Mouse (Mus musculus): Measurements from ENCODE around the gene Olfr1036. TPM values are rescaled to one million over a fixed set of nuclear protein-coding genes. Genes with fewer than 3 reads are reported as not detected.
"Not testable (repeated sequence)": the region's sequence is repeated elsewhere in the genome, so short reads cannot be mapped to it uniquely, and the experiment has no call there.

Gene Olfr1036
- polyA plus RNA-seq (2015; fragmentation: Nextera tagmentation; extraction: Ambion mirVana), result not detected in 2 replicates

GRCm38 (mm10) chr2:86073692-86074091 is at the start of gene Olfr1036:
Olfr1036 (plus strand) TSS chr2:86073992.
- not testable (repeated sequence) for H3K9ac ChIP-seq; H3K36me3 ChIP-seq; H3K4me1 ChIP-seq (replicated peaks); H3K27ac ChIP-seq (replicated peaks); ATAC-seq (ENCODE audit: low read depth); H3K27me3 ChIP-seq; H3K9me3 ChIP-seq; H3K4me3 ChIP-seq; H3K4me2 ChIP-seq

- Histone ChIP-seq H3K9me3 (no peaks in the 10 kb centered on the region), H3K36me3 (no peaks in the 10 kb centered on the region), H3K27me3 (no peaks in the 10 kb centered on the region), H3K4me1 (replicated peaks) (no peaks in the 10 kb centered on the region), H3K4me2 (no peak within 1 kb of the TSS), H3K9ac (no peak within 1 kb of the TSS), H3K4me3 (no peak within 1 kb of the TSS), H3K27ac (replicated peaks) (no peak within 1 kb of the TSS)
- no peak for ATAC-seq (ENCODE audit: low read depth)
Observed at GRCm38 (mm10) chr2:86045561-86045960, 28.2 kb upstream of the Olfr1036 start, which contains the start of gene Olfr1034. Olfr1034 (plus strand) TSS chr2:86045861.

DNA sequence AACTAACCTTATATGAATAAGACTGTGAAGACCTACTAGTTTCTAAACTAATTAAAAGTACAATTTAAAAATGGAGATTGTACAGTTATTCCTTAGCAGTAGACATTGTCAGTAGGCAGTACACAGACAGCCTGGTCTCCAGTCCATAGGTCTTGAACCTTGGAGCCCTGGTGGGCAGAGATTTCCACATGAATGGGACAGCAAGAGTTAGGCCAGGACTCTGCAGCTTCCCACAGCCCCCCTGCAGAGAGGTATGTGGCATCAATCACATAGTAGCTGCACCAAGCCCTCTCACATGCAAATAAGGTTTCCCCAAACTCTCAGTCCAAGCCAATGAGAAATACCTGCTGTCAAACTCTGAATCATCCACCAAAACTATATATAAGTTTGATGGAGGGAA is 23.0 kb upstream of the Olfr1036 start:
- not testable (repeated sequence) for H3K4me2 ChIP-seq; H3K9ac ChIP-seq; H3K27me3 ChIP-seq; H3K36me3 ChIP-seq; H3K4me1 ChIP-seq (replicated peaks); H3K4me3 ChIP-seq; ATAC-seq (ENCODE audit: low read depth); H3K27ac ChIP-seq (replicated peaks); H3K9me3 ChIP-seq

DNA sequence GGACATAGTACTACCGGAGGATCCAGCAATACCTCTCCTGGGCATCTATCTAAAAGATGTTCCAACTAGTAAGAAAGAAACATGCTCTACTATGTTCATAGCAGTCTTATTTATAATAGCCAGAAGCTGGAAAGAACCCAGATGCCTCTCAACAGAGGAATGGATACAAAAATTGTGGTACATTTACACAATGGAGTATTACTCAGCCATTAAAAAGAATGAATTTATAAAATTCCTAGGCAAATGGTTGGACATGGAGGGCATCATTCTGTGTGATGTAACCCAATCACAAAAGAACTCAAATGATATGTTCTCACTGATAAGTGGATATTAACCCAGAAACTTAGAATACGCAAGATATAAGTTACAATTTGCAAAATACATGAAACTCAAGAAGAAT is 10.0 kb upstream of the Olfr1036 start:
- not testable (repeated sequence) for H3K27me3 ChIP-seq; H3K27ac ChIP-seq (replicated peaks); H3K9me3 ChIP-seq; ATAC-seq (ENCODE audit: low read depth); H3K4me1 ChIP-seq (replicated peaks); H3K36me3 ChIP-seq; H3K4me2 ChIP-seq; H3K4me3 ChIP-seq; H3K9ac ChIP-seq
- 95% methylated on average over 2 of the region's 2 CpGs for WGBS

DNA sequence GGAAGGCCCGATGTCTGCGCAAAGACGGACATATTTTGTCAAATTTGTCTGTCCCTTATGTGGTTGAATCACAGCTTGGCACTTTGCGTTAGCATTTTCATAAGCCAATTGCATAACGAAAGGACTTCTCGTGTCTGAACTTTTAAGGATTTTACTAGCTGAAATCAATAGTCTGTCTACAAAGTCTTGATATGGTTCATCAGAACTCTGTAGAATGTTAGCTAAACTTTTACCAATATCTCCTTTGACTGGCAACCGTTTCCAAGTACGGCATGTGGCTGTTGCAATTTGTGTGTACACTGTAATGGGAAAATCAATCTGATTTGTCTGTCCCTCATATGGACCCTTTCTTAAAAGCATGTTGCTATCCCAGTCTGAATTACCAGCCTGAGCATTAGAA is 3.6 kb upstream of the Olfr1036 start:
- Histone ChIP-seq H3K9ac (no peak overlapping the region), H3K27ac (replicated peaks) (no peak overlapping the region), H3K36me3 (no peaks in the 10 kb centered on the region), H3K4me2 (no peak overlapping the region), H3K27me3 (no peaks in the 10 kb centered on the region), H3K4me3 (no peak overlapping the region), H3K9me3 (no peaks in the 10 kb centered on the region), H3K4me1 (replicated peaks) (no peaks in the 10 kb centered on the region)
- 95% methylated on average over 8 of the region's 8 CpGs for WGBS
- ATAC-seq (ENCODE audit: low read depth), result no peak

DNA sequence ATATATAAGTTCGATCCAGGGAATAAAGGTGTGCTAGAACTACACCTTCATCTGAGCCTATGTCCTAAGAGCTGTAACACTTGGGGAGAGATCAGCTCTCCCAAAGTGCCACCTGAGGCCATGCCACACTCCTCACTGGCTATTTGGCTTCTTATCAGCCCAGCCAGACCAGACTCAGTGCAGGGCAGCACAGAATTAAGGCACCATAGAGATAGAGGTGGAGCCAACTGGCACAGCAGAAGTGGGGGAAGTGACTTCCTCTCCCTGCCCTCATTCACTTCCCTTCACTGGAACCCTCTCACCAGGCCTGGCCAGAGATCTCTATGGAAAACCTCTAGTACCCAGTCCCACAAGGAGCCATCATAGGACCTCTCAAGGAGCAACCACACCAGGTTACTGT is 6.7 kb downstream of the Olfr1036 start:
- H3K9me3 ChIP-seq; ATAC-seq (ENCODE audit: low read depth); H3K4me2 ChIP-seq; H3K9ac ChIP-seq; H3K27me3 ChIP-seq; H3K36me3 ChIP-seq; H3K27ac ChIP-seq (replicated peaks); H3K4me1 ChIP-seq (replicated peaks); H3K4me3 ChIP-seq: not testable (repeated sequence)
- 90% methylated on average over 1 of the region's 1 CpGs for WGBS

- H3K4me1 ChIP-seq (replicated peaks), result no peaks in the 10 kb centered on the region
- H3K36me3 ChIP-seq, result no peaks in the 10 kb centered on the region
- H3K9me3 ChIP-seq, result no peaks in the 10 kb centered on the region
- ATAC-seq (ENCODE audit: low read depth), result no peak
- no peak within 1 kb of the TSS for H3K27ac ChIP-seq (replicated peaks)
- no peak within 1 kb of the TSS for H3K4me3 ChIP-seq
- no peak within 1 kb of the TSS for H3K9ac ChIP-seq
- 93% methylated on average over 2 of the region's 2 CpGs for WGBS
- no peaks in the 10 kb centered on the region for H3K27me3 ChIP-seq
- no peak within 1 kb of the TSS for H3K4me2 ChIP-seq
Observed at GRCm38 (mm10) chr2:86087285-86087684, 13.5 kb downstream of the Olfr1036 start, which contains the start of gene Olfr1037. Olfr1037 (minus strand) TSS chr2:86087385.

Other genes with a start within 250 kb of the Olfr1036 start
- not detected in 2 replicates for gene Olfr1019, start 228.5 kb upstream of the Olfr1036 start, polyA plus RNA-seq (2015; fragmentation: Nextera tagmentation; extraction: Ambion mirVana)
- not detected in 2 replicates for gene Olfr1020, start 227.0 kb upstream of the Olfr1036 start, polyA plus RNA-seq (2015; fragmentation: Nextera tagmentation; extraction: Ambion mirVana)
- not detected in 2 replicates for gene Olfr1022, start 205.4 kb upstream of the Olfr1036 start, polyA plus RNA-seq (2015; fragmentation: Nextera tagmentation; extraction: Ambion mirVana)
- not detected in 2 replicates for gene Olfr1023, start 188.4 kb upstream of the Olfr1036 start, polyA plus RNA-seq (2015; fragmentation: Nextera tagmentation; extraction: Ambion mirVana)
- not detected in 2 replicates for gene Olfr1024, start 168.9 kb upstream of the Olfr1036 start, polyA plus RNA-seq (2015; fragmentation: Nextera tagmentation; extraction: Ambion mirVana)
- gene Olfr1025-ps1, start 158.8 kb upstream of the Olfr1036 start, polyA plus RNA-seq (2015; fragmentation: Nextera tagmentation; extraction: Ambion mirVana), result not detected in 2 replicates
- not detected in 2 replicates for gene Olfr1026, start 152.4 kb upstream of the Olfr1036 start, polyA plus RNA-seq (2015; fragmentation: Nextera tagmentation; extraction: Ambion mirVana)
- gene Olfr1028, start 123.6 kb upstream of the Olfr1036 start, polyA plus RNA-seq (2015; fragmentation: Nextera tagmentation; extraction: Ambion mirVana), result not detected in 2 replicates
- not detected in 2 replicates for gene Olfr1029, start 100.1 kb upstream of the Olfr1036 start, polyA plus RNA-seq (2015; fragmentation: Nextera tagmentation; extraction: Ambion mirVana)
- gene Olfr1030, start 94.7 kb upstream of the Olfr1036 start, polyA plus RNA-seq (2015; fragmentation: Nextera tagmentation; extraction: Ambion mirVana), result not detected in 2 replicates
- not detected in 2 replicates for gene Olfr1031, start 83.7 kb upstream of the Olfr1036 start, polyA plus RNA-seq (2015; fragmentation: Nextera tagmentation; extraction: Ambion mirVana)
- gene Olfr1032, start 68.5 kb upstream of the Olfr1036 start, polyA plus RNA-seq (2015; fragmentation: Nextera tagmentation; extraction: Ambion mirVana), result not detected in 2 replicates
- gene Olfr1033, start 53.4 kb upstream of the Olfr1036 start, polyA plus RNA-seq (2015; fragmentation: Nextera tagmentation; extraction: Ambion mirVana), result not detected in 2 replicates
- not detected in 2 replicates for gene Olfr1034, start 28.1 kb upstream of the Olfr1036 start, polyA plus RNA-seq (2015; fragmentation: Nextera tagmentation; extraction: Ambion mirVana)
- not detected in 2 replicates for gene Olfr1037, start 13.4 kb downstream of the Olfr1036 start, polyA plus RNA-seq (2015; fragmentation: Nextera tagmentation; extraction: Ambion mirVana)
- gene Olfr1039, start 61.9 kb downstream of the Olfr1036 start, polyA plus RNA-seq (2015; fragmentation: Nextera tagmentation; extraction: Ambion mirVana), result not detected in 2 replicates
- gene Olfr1040, start 72.7 kb downstream of the Olfr1036 start, polyA plus RNA-seq (2015; fragmentation: Nextera tagmentation; extraction: Ambion mirVana), result not detected in 2 replicates
- gene Olfr1042, start 87.8 kb downstream of the Olfr1036 start, polyA plus RNA-seq (2015; fragmentation: Nextera tagmentation; extraction: Ambion mirVana), result not detected in 2 replicates
- not detected in 2 replicates for gene Olfr1043, start 93.5 kb downstream of the Olfr1036 start, polyA plus RNA-seq (2015; fragmentation: Nextera tagmentation; extraction: Ambion mirVana)
- gene Olfr1044, start 103.8 kb downstream of the Olfr1036 start, polyA plus RNA-seq (2015; fragmentation: Nextera tagmentation; extraction: Ambion mirVana), result not detected in 2 replicates
- not detected in 2 replicates for gene Olfr52, start 111.7 kb downstream of the Olfr1036 start, polyA plus RNA-seq (2015; fragmentation: Nextera tagmentation; extraction: Ambion mirVana)
- not detected in 2 replicates for gene Olfr1045, start 129.0 kb downstream of the Olfr1036 start, polyA plus RNA-seq (2015; fragmentation: Nextera tagmentation; extraction: Ambion mirVana)
- not detected in 2 replicates for gene Olfr1046, start 145.3 kb downstream of the Olfr1036 start, polyA plus RNA-seq (2015; fragmentation: Nextera tagmentation; extraction: Ambion mirVana)
- not detected in 2 replicates for gene Olfr1047, start 157.4 kb downstream of the Olfr1036 start, polyA plus RNA-seq (2015; fragmentation: Nextera tagmentation; extraction: Ambion mirVana)
- not detected in 2 replicates for gene Olfr1048, start 166.3 kb downstream of the Olfr1036 start, polyA plus RNA-seq (2015; fragmentation: Nextera tagmentation; extraction: Ambion mirVana)
- gene Olfr1049, start 184.3 kb downstream of the Olfr1036 start, polyA plus RNA-seq (2015; fragmentation: Nextera tagmentation; extraction: Ambion mirVana), result not detected in 2 replicates
- gene Olfr1051, start 205.1 kb downstream of the Olfr1036 start, polyA plus RNA-seq (2015; fragmentation: Nextera tagmentation; extraction: Ambion mirVana), result not detected in 2 replicates
- not detected in 2 replicates for gene Olfr1052, start 218.5 kb downstream of the Olfr1036 start, polyA plus RNA-seq (2015; fragmentation: Nextera tagmentation; extraction: Ambion mirVana)
- gene Olfr1053, start 241.3 kb downstream of the Olfr1036 start, polyA plus RNA-seq (2015; fragmentation: Nextera tagmentation; extraction: Ambion mirVana), result not detected in 2 replicates